Mouse (Mus musculus): ENCODE measurements around the gene Tra2b. TPM values are rescaled to one million over a fixed set of nuclear protein-coding genes. Genes with fewer than 3 reads are reported as not detected.

The Tra2b gene
- polyA plus RNA-seq, 1 experiment from 2014 or later = 424 TPM

DNA sequence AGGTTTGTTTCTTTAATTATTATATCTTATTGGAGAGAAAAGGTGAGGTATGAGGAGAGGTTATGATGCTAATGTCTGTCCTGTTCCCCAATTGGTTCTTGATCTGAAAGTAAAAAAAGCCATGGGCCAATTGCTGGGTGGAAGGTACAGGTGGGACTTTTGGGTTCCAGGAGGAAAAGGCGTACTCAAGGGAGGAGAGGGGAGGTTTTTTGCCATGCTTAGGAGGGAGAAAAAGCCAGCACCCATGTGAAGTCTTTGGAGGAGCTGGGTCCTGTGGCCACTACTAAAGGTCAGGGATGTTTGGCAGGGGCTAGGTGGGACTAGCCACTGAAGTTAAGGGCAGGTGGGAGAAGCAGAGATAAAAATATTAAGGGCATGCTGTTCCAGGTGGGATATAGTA is 21.2 kb upstream of the Tra2b start:
- Histone ChIP-seq H3K4me2 (replicated peaks; ENCODE audit: low read depth, low read length) (no peak overlapping the region), H3K9me3 (ENCODE audit: control insufficient read depth, low read length) (peaks cover 6% of the 10 kb centered on the region; the same call in 1 of the 2 replicates), H3K36me3 (ENCODE audit: control insufficient read depth, insufficient read depth, low read length) (no peaks in the 10 kb centered on the region), H3K27me3 (ENCODE audit: control insufficient read depth, insufficient read depth, low read length) (no peaks in the 10 kb centered on the region), H3K9ac (ENCODE audit: low read depth, low read length) (no peak overlapping the region), H3K4me1 (ENCODE audit: control insufficient read depth, insufficient read depth, low read length) (no peaks in the 10 kb centered on the region), H3K27ac (ENCODE audit: low read depth, low read length) (no peak overlapping the region), H3K4me3 (ENCODE audit: low read length) (no peak overlapping the region)
- 80% methylated on average over 1 of the region's 1 CpGs for WGBS
- no peak for ATAC-seq (ENCODE audit: low FRiP score, low TSS enrichment)

DNA sequence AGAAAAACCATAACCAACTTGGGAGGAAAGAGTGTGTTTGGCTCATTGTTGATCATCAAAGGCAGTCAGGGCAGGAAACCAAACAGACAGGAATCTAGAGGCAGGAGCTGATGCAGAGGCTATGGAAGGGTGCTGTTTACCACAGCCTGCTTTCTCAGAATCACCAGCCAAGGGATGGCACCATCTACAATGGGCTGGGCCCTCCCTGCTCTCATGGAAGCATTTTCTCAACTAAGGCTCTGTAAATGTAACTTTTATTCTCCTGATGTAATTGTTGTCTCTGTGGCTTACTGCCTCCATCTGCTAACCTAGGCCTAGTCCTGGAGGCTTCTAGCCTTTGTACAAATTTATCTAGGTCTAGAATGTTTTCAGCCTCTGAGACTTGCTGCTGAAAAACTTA is 10.7 kb upstream of the Tra2b start:
- ATAC-seq (ENCODE audit: low FRiP score, low TSS enrichment) = no peak
- H3K27me3 ChIP-seq (ENCODE audit: control insufficient read depth, insufficient read depth, low read length) = no peaks in the 10 kb centered on the region
- no peak overlapping the region for H3K4me2 ChIP-seq (replicated peaks; ENCODE audit: low read depth, low read length)
- H3K9ac ChIP-seq (ENCODE audit: low read depth, low read length) = no peak overlapping the region
- H3K4me3 ChIP-seq (ENCODE audit: low read length) = no peak overlapping the region
- no peaks in the 10 kb centered on the region for H3K36me3 ChIP-seq (ENCODE audit: control insufficient read depth, insufficient read depth, low read length)
- no peaks in the 10 kb centered on the region for H3K4me1 ChIP-seq (ENCODE audit: control insufficient read depth, insufficient read depth, low read length)
- H3K27ac ChIP-seq (ENCODE audit: low read depth, low read length) = no peak overlapping the region
- H3K9me3 ChIP-seq (ENCODE audit: control insufficient read depth, low read length) = peaks cover 4% of the 10 kb centered on the region; the same call in 1 of the 2 replicates

DNA sequence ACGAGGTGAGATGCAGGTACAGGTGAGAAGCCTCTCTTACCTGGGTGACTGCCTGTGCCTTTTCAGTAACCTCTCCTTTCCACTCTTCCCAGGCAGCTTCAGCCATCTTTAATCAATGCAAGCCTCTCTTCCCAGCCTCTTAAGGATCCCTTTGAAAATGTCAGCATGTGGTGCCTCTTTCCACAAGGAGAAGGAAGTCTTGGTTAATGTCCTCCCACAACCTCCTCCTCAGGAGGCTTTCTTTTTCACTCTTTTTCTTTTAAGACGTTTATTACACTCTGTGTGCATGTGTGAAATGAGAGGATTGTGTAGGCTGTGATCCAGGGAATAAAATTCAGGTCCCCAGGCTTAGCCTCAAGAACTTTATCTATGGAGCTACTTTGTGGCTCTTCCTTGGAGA is 9.3 kb upstream of the Tra2b start:
- WGBS = 67% methylated on average over 2 of the region's 2 CpGs
- Histone ChIP-seq H3K9me3 (ENCODE audit: control insufficient read depth, low read length) (peaks cover 4% of the 10 kb centered on the region; the same call in 1 of the 2 replicates), H3K36me3 (ENCODE audit: control insufficient read depth, insufficient read depth, low read length) (no peaks in the 10 kb centered on the region), H3K27me3 (ENCODE audit: control insufficient read depth, insufficient read depth, low read length) (no peaks in the 10 kb centered on the region), H3K4me1 (ENCODE audit: control insufficient read depth, insufficient read depth, low read length) (no peaks in the 10 kb centered on the region), H3K4me3 (ENCODE audit: low read length) (no peak overlapping the region), H3K4me2 (replicated peaks; ENCODE audit: low read depth, low read length) (no peak overlapping the region), H3K9ac (ENCODE audit: low read depth, low read length) (no peak overlapping the region), H3K27ac (ENCODE audit: low read depth, low read length) (no peak overlapping the region)
- no peak for ATAC-seq (ENCODE audit: low FRiP score, low TSS enrichment)

DNA sequence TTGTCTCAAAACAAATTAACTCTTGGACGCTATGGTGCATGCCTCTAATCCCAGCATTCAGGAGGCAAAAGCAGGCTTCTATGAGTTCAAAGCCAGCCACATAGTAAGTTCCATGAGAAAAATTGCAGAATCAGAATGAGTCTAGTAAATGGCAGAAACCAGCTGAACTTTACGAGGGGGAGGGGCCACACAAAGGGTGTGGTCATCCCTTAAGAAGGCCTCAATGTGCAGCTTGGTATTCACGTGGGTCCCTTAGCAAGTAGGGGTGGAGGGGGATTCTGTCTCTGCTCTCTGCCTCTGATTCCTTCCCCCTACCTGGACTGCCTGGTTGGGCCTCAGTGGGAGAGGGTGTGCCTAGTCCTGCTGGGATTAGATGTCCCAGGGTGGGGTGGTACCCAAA is 4.7 kb upstream of the Tra2b start:
- 58% methylated on average over 3 of the region's 3 CpGs for WGBS
- no peak overlapping the region for H3K4me3 ChIP-seq (ENCODE audit: low read length)
- H3K36me3 ChIP-seq (ENCODE audit: control insufficient read depth, insufficient read depth, low read length) = no peaks in the 10 kb centered on the region
- no peak overlapping the region for H3K27ac ChIP-seq (ENCODE audit: low read depth, low read length)
- no peak for ATAC-seq (ENCODE audit: low FRiP score, low TSS enrichment)
- H3K4me1 ChIP-seq (ENCODE audit: control insufficient read depth, insufficient read depth, low read length) = no peaks in the 10 kb centered on the region
- H3K4me2 ChIP-seq (replicated peaks; ENCODE audit: low read depth, low read length) = no peak overlapping the region
- no peaks in the 10 kb centered on the region for H3K9me3 ChIP-seq (ENCODE audit: control insufficient read depth, low read length)
- H3K27me3 ChIP-seq (ENCODE audit: control insufficient read depth, insufficient read depth, low read length) = no peaks in the 10 kb centered on the region
- no peak overlapping the region for H3K9ac ChIP-seq (ENCODE audit: low read depth, low read length)

DNA sequence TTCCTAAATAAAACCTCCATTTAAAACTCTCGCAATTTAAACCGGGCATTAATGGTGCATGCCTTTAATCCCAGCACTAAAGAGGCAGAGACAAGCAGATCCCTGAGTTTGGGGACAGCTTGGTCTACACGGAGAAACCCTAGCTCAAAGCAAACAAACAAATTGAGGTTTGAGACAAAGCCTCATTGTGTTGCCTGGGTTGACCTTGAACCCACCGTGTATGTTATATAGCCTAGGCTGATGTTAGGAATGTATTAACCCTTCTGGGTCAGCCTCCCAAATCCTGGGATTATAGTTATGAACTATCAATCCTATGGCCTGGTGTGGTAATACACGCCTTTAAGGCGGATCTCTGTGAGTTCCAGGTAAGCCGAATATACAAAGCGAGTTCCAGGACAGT is 579 bp upstream of the Tra2b start:
- no peaks in the 10 kb centered on the region for H3K9me3 ChIP-seq (ENCODE audit: control insufficient read depth, low read length)
- ATAC-seq (ENCODE audit: low FRiP score, low TSS enrichment) = peak; percentile 24; the same call in 1 of the 2 replicates
- H3K4me1 ChIP-seq (ENCODE audit: control insufficient read depth, insufficient read depth, low read length) = peaks cover 6% of the 10 kb centered on the region; the same call in 1 of the 2 replicates
- no peaks in the 10 kb centered on the region for H3K36me3 ChIP-seq (ENCODE audit: control insufficient read depth, insufficient read depth, low read length)
- H3K4me2 ChIP-seq (replicated peaks; ENCODE audit: low read depth, low read length) = peak overlapping the region; percentile 48
- peak overlapping the region; percentile 91 for H3K4me3 ChIP-seq (ENCODE audit: low read length)
- peak overlapping the region; percentile 98; the same call in 1 of the 2 replicates for H3K9ac ChIP-seq (ENCODE audit: low read depth, low read length)
- H3K27me3 ChIP-seq (ENCODE audit: control insufficient read depth, insufficient read depth, low read length) = no peaks in the 10 kb centered on the region
- H3K27ac ChIP-seq (ENCODE audit: low read depth, low read length) = peak overlapping the region; percentile 95
- WGBS = 42% methylated on average over 8 of the region's 8 CpGs

DNA sequence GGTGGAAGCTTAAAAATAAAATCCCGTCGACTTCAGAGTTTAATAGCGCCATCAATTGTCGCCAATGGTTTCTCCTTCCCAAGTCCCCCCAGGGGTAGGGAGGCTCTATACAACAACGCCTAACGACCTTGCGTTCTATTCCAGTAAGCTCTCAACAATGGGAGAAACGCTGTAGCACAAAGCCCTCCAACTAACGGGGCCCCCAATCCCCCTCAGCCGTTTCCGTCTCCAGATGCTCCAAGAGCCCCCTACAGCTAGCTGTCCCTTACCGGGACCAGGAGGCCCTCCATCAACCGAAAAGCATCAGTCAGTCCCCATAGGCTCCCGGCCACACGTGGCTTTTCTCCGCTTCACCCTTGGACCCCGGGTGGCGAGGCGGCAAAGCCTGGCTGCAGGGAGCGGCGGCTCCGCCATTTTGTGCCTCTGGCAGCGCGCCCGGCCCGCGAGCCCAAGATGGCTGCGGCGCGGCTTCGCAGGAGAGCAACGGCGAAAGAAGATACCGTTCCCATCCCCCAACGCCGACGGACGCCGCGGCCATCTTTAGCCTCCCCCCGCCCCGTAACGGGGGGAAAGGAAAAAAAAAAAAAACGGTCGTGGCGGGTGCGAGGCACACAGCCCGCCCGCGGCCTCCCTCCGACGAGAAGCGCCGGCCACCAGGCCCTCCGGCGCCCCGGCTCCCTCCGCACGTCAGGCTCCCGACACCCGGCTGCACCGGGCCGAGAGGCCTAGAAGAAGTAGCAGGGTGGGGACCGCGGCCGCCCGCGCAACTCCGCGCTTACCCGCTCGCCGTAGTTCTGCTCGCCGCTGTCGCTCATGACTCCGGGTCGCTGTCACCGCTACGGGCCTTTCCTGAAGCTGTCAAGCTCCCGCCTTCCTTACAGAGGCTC is 600 bp downstream of the Tra2b start:
- H3K27ac ChIP-seq (ENCODE audit: low read depth, low read length) = peak overlapping the region; percentile 95
- ATAC-seq (ENCODE audit: low FRiP score, low TSS enrichment) = peak; percentile 67
- peaks cover 6% of the 10 kb centered on the region; the same call in 1 of the 2 replicates for H3K4me1 ChIP-seq (ENCODE audit: control insufficient read depth, insufficient read depth, low read length)
- peak overlapping the region; percentile 77 for H3K4me2 ChIP-seq (replicated peaks; ENCODE audit: low read depth, low read length)
- H3K36me3 ChIP-seq (ENCODE audit: control insufficient read depth, insufficient read depth, low read length) = no peaks in the 10 kb centered on the region
- no peaks in the 10 kb centered on the region for H3K27me3 ChIP-seq (ENCODE audit: control insufficient read depth, insufficient read depth, low read length)
- H3K4me3 ChIP-seq (ENCODE audit: low read length) = peak overlapping the region; percentile 91
- peak overlapping the region; percentile 98 for H3K9ac ChIP-seq (ENCODE audit: low read depth, low read length)
- under 1% methylated on average over 67 of the region's 81 CpGs for WGBS
- H3K9me3 ChIP-seq (ENCODE audit: control insufficient read depth, low read length) = no peaks in the 10 kb centered on the region

DNA sequence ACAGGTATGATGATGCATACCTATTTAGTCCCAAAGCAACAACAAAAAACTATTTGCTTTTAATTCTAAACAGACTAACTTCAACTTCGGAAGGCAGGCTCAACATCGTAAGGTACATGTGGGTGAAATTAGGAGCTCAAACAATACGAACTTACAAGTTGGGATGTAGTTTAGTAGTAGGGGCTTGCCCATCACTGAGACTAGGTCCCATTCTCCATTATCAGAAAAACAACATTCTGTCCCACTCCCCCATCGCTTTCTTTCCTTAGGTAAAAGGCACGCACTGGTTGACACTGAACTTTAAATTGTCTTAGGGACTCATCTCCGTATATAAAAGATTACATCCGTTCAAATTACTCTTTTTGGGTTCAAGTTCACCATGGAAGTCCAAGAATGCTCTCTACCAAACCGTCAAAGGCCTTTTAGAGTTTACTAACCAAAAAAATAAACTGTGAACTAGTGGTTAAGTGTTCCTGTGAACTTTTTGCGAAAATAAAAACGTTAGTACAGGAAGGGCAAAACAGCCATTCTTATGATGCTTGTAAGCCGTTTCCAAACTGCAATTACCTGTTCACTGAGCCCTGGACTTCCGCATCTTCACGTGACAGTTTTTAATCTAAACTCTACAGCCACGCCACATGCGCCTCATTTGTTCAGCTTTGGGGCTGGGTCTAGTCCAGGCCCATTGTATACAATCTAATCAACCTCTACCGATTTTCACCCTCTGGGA is 1.4 kb downstream of the Tra2b start:
- 1% methylated on average over 16 of the region's 16 CpGs for WGBS
- Histone ChIP-seq H3K4me2 (replicated peaks; ENCODE audit: low read depth, low read length) (peak overlapping the region; percentile 77), H3K27me3 (ENCODE audit: control insufficient read depth, insufficient read depth, low read length) (no peaks in the 10 kb centered on the region), H3K4me1 (ENCODE audit: control insufficient read depth, insufficient read depth, low read length) (peaks cover 9% of the 10 kb centered on the region; the same call in 1 of the 2 replicates), H3K36me3 (ENCODE audit: control insufficient read depth, insufficient read depth, low read length) (no peaks in the 10 kb centered on the region), H3K27ac (ENCODE audit: low read depth, low read length) (peak overlapping the region; percentile 95; the same call in 1 of the 2 replicates), H3K9ac (ENCODE audit: low read depth, low read length) (peak overlapping the region; percentile 98), H3K4me3 (ENCODE audit: low read length) (peak overlapping the region; percentile 91), H3K9me3 (ENCODE audit: control insufficient read depth, low read length) (no peaks in the 10 kb centered on the region)
- ATAC-seq (ENCODE audit: low FRiP score, low TSS enrichment) = no peak

DNA sequence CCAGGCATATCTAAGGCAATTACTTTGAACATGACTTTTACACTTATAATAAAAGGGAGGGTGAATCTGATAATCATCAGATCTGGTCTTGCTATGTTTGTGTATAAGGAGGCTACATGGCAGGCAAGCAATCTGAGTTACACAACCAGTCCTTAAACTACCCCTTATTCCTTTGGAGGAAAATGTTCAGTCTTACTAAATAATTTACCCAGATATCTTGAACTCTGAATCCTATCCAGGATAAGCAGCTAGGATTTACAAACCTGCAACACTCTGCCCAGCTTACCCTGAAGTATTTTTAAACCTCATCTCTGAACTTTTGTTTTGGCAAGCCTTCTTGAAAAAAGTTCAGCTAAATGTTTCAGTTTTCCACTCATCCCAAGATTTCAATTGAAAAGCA is 2.7 kb downstream of the Tra2b start:
- no peak for ATAC-seq (ENCODE audit: low FRiP score, low TSS enrichment)

DNA sequence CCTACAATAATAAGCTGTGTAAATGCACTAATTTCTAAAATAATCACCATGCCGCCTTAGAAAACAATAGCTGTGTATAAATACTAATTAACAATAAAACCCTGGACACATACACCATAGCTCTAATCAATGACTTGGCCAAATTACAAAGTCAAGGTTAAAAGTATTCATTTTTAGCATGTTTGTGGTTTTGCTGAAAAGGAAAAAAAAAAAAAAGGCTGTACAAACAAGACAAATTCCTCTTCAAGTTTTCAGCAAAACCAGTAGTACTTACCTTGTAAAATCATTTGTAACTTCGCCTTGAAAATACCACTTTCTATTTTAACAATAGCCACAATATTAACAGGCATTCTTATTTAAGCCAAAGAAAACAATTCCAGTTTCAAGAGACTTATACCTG is 4.2 kb downstream of the Tra2b start:
- H3K4me2 ChIP-seq (replicated peaks; ENCODE audit: low read depth, low read length) = no peak overlapping the region
- no peak overlapping the region for H3K9ac ChIP-seq (ENCODE audit: low read depth, low read length)
- H3K9me3 ChIP-seq (ENCODE audit: control insufficient read depth, low read length) = no peaks in the 10 kb centered on the region
- 79% methylated on average over 2 of the region's 2 CpGs for WGBS
- no peak overlapping the region for H3K4me3 ChIP-seq (ENCODE audit: low read length)
- peaks cover 7% of the 10 kb centered on the region; the same call in 1 of the 2 replicates for H3K36me3 ChIP-seq (ENCODE audit: control insufficient read depth, insufficient read depth, low read length)
- no peak for ATAC-seq (ENCODE audit: low FRiP score, low TSS enrichment)
- H3K27ac ChIP-seq (ENCODE audit: low read depth, low read length) = no peak overlapping the region
- H3K4me1 ChIP-seq (ENCODE audit: control insufficient read depth, insufficient read depth, low read length) = peaks cover 15% of the 10 kb centered on the region
- no peaks in the 10 kb centered on the region for H3K27me3 ChIP-seq (ENCODE audit: control insufficient read depth, insufficient read depth, low read length)

More for the DNA sequence above, 2.7 kb downstream of the Tra2b start:
- peak overlapping the region; percentile 77 for H3K4me2 ChIP-seq (replicated peaks; ENCODE audit: low read depth, low read length)
- H3K4me1 ChIP-seq (ENCODE audit: control insufficient read depth, insufficient read depth, low read length) = peaks cover 14% of the 10 kb centered on the region
- peak overlapping the region; percentile 24; the same call in 1 of the 2 replicates for H3K9ac ChIP-seq (ENCODE audit: low read depth, low read length)
- no peaks in the 10 kb centered on the region for H3K27me3 ChIP-seq (ENCODE audit: control insufficient read depth, insufficient read depth, low read length)
- H3K36me3 ChIP-seq (ENCODE audit: control insufficient read depth, insufficient read depth, low read length) = peaks cover 6% of the 10 kb centered on the region; the same call in 1 of the 2 replicates
- H3K27ac ChIP-seq (ENCODE audit: low read depth, low read length) = no peak overlapping the region
- H3K9me3 ChIP-seq (ENCODE audit: control insufficient read depth, low read length) = no peaks in the 10 kb centered on the region
- H3K4me3 ChIP-seq (ENCODE audit: low read length) = peak overlapping the region; percentile 91

All from kidney, embryonic 14.5 days (tissue).